ENCODE assay signal across 19 mouse cellular contexts in the genomic region with DNA sequence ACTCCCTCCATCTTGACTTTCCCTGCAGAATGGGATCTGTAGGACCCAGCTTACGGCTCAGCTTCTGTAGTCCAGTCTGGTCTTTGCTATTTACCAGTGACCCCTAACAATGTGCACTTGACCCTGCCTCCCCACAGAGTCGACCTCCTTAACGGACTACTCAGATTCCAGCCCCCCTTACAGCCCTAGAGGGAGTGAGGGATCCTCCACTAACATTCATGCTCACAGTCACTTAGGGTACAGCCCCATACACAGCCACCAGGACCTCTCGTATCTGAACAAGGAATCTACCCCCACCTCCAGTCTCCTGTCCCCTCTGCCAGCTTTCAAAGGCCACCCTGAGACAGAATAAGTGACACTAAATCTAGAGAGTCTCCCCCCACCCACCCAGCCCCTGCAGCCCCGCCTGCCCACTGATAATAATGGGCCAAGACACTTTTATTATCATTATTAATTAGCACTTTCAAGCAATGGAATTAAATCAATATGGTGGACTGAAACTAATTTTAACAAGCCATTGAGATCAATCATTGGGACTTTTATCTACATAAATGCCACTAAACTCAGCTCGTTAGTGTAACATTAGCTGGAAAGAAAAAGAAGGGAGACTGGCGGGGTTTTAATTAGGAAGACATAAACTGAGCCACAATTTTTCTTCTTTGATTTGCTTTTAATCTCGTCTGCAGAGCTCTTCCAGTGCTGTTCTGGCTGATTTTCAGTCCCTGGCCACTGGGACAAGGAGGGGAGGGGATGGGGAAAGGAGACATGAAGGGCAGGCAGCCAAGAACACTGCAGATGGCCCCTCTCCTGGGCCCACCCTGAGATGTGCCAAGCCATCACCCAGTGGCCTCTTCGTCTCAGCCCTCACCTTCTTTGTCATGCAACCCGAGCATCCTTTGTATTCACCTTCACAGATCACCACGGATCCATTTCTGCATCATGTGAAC.
DNase-seq lines count a peak whose midpoint lies in the region; ATAC-seq lines count a peak whose summit lies in the region.
"Had no signal": no experiment of that assay in that cellular context is flagged by ENCODE, and none has a peak within 500 bp of the region (broad histone marks: within the 10 kb centered on the region; RNA-seq: fewer than 3 reads in every experiment).

No protein-coding gene starts in this region.

- peak; percentile 36 for DNase-seq in embryo, embryonic 10 days (ENCODE audit: low spot score)
- no peak for DNase-seq in embryo, embryonic 9.5 days (ENCODE audit: extremely low spot score)
- no peak for DNase-seq in kidney, adult 9 months
- DNase-seq in midbrain, embryonic 10.5 days (ENCODE audit: low spot score): no peak
- DNase-seq in thymus, postnatal 4 days: no peak
- DNase-seq: adrenal gland, postnatal 14 days; cerebellum, adult 11 months; heart, adult 18-20 months; kidney, adult 2 months; thymus, postnatal 14 days had no signal

- H3K27ac ChIP-seq in kidney, embryonic 15.5 days: no peak overlapping the region
- no peak overlapping the region for H3K27ac ChIP-seq in midbrain, embryonic 15.5 days
- no peak overlapping the region for H3K27ac ChIP-seq in midbrain, embryonic 10.5 days (replicated peaks)
- no peak overlapping the region for H3K27ac ChIP-seq in neural tube, embryonic 12.5 days
- H3K27ac ChIP-seq: embryonic facial prominence, embryonic 15.5 days; limb, embryonic 13.5 days; liver, embryonic 15.5 days; macrophage had no signal

- H3K36me3 ChIP-seq in kidney, embryonic 15.5 days: no peaks in the 10 kb centered on the region
- H3K36me3 ChIP-seq in midbrain, embryonic 15.5 days (replicated peaks): no peaks in the 10 kb centered on the region
- no peaks in the 10 kb centered on the region for H3K36me3 ChIP-seq in midbrain, embryonic 10.5 days
- no peaks in the 10 kb centered on the region for H3K36me3 ChIP-seq in neural tube, embryonic 12.5 days
- H3K36me3 ChIP-seq: embryonic facial prominence, embryonic 15.5 days; G1E; limb, embryonic 13.5 days; liver, embryonic 15.5 days had no signal

- H3K27me3 ChIP-seq in kidney, embryonic 15.5 days: 0 out of 2 replicates have a peak, but pooled peaks cover 3% of the 10 kb centered on the region
- H3K27me3 ChIP-seq in midbrain, embryonic 15.5 days (replicated peaks): no peaks in the 10 kb centered on the region
- no peaks in the 10 kb centered on the region for H3K27me3 ChIP-seq in midbrain, embryonic 10.5 days (ENCODE audit: low read depth, poor library complexity, severe bottlenecking)
- no peaks in the 10 kb centered on the region; the same call in 1 of the 2 replicates for H3K27me3 ChIP-seq in neural tube, embryonic 12.5 days (replicated peaks)
- H3K27me3 ChIP-seq: embryonic facial prominence, embryonic 15.5 days; liver, embryonic 15.5 days had no signal

- peaks cover 6% of the 10 kb centered on the region; the same call in 1 of the 2 replicates for H3K4me1 ChIP-seq in kidney, embryonic 15.5 days
- H3K4me1 ChIP-seq in midbrain, embryonic 15.5 days: no peaks in the 10 kb centered on the region
- H3K4me1 ChIP-seq in midbrain, embryonic 10.5 days: 0 out of 2 replicates have a peak, but pooled peaks cover 4% of the 10 kb centered on the region
- H3K4me1 ChIP-seq in neural tube, embryonic 12.5 days: peaks cover 6% of the 10 kb centered on the region; the same call in 1 of the 2 replicates
- H3K4me1 ChIP-seq: embryonic facial prominence, embryonic 15.5 days; limb, embryonic 13.5 days; liver, embryonic 15.5 days had no signal

- H3K4me3 ChIP-seq in kidney, embryonic 15.5 days (replicated peaks): no peak overlapping the region
- no peak overlapping the region for H3K4me3 ChIP-seq in midbrain, embryonic 15.5 days
- no peak overlapping the region for H3K4me3 ChIP-seq in midbrain, embryonic 10.5 days
- no peak overlapping the region for H3K4me3 ChIP-seq in neural tube, embryonic 12.5 days
- H3K4me3 ChIP-seq: embryonic facial prominence, embryonic 15.5 days; limb, embryonic 13.5 days; liver, embryonic 15.5 days had no signal

- H3K9me3 ChIP-seq in kidney, embryonic 15.5 days (replicated peaks): no peaks in the 10 kb centered on the region
- H3K9me3 ChIP-seq in midbrain, embryonic 15.5 days: no peaks in the 10 kb centered on the region
- H3K9me3 ChIP-seq in midbrain, embryonic 10.5 days (replicated peaks): no peaks in the 10 kb centered on the region
- H3K9me3 ChIP-seq in neural tube, embryonic 12.5 days: no peaks in the 10 kb centered on the region
- H3K9me3 ChIP-seq: embryonic facial prominence, embryonic 15.5 days; G1E; limb, embryonic 13.5 days; liver, embryonic 15.5 days had no signal

- H3K4me2 ChIP-seq in kidney, embryonic 15.5 days: no peak overlapping the region
- no peak overlapping the region for H3K4me2 ChIP-seq in midbrain, embryonic 15.5 days
- no peak overlapping the region for H3K4me2 ChIP-seq in neural tube, embryonic 12.5 days (replicated peaks)
- H3K4me2 ChIP-seq: embryonic facial prominence, embryonic 15.5 days; limb, embryonic 13.5 days; liver, embryonic 15.5 days had no signal

- peak; percentile 90 for ATAC-seq in kidney, embryonic 15.5 days (replicated peaks; ENCODE audit: low FRiP score)
- ATAC-seq in midbrain, embryonic 15.5 days (replicated peaks): 0 out of 2 replicates have a peak, but pooled peaks have one; percentile 27
- peak; percentile 80 for ATAC-seq in neural tube, embryonic 12.5 days (ENCODE audit: low FRiP score, low read depth)
- ATAC-seq: activated CD4-positive, CD25-positive, alpha-beta regulatory T cell, adult 4 months had no signal

- H3K9ac ChIP-seq in kidney, embryonic 15.5 days: no peak overlapping the region
- H3K9ac ChIP-seq in midbrain, embryonic 15.5 days: no peak overlapping the region
- no peak overlapping the region for H3K9ac ChIP-seq in neural tube, embryonic 12.5 days
- H3K9ac ChIP-seq: embryonic facial prominence, embryonic 15.5 days; limb, embryonic 13.5 days; liver, embryonic 15.5 days had no signal

- 32% methylated on average over 11 of the region's 11 CpGs for WGBS in kidney, embryonic 15.5 days
- 52% methylated on average over 11 of the region's 11 CpGs for WGBS in midbrain, embryonic 15.5 days
- 61% methylated on average over 11 of the region's 11 CpGs for WGBS in midbrain, embryonic 10.5 days
- WGBS in neural tube, embryonic 12.5 days: 34% methylated on average over 11 of the region's 11 CpGs

Comparison
In these comparisons a context has a peak if more than half of its experiments do, and no peak if none do; other contexts are left out.
1. ATAC-seq: peak in every context shown above with its lines; median percentile 90 in kidney, embryonic 15.5 days; 80 in neural tube, embryonic 12.5 days; 27 in midbrain, embryonic 15.5 days.